Mouse (Mus musculus) c-Kit-positive CD71-positive TER-119-negative erythroid progenitor cells, embryonic 14.5 days (primary cell): ENCODE measurements around the gene Fabp7.

Experiments used
- DNase-seq: peaks from one replicate; pipeline ENCODE4 v3.0.0-alpha.2; 2013; ENCODE audit warnings: low read depth

Fabp7 gene

DNA sequence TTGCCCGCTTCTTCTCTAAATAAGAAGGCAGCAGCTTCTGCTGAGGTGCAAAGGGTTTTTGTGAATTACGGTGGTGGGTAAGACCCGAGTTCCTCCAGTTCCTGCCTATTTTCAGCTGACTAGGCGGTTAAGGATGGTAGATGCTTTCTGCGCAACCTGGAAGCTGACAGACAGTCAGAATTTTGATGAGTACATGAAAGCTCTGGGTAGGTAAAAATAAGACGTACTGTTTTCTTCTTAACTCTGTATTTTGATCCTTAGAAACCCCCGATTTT is at the start of gene Fabp7:
Gene Fabp7 (plus strand): TSS at position 6 of the 275 bp plus-strand sequence.
- DNase-seq: no peak

DNA sequence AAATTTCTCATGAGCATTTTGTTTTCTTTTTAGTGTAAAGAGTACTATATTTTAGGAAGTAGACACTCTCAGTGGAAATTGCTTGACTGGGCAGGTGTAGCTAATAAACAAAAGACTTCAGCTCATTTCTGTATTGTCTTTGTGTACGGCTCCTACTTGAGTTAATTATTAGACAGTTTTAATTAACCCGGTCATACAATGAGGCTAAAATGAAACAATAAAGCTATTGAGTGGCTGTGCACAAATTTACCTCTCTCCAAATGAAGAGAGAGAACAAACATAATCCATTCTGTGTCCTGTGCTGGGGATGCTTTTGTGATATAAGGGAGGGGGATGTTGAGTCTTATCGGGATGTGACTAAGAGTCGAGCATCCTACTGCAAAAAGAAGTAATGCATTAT is 43.9 kb upstream of the Fabp7 start:
- no peak for DNase-seq

DNA sequence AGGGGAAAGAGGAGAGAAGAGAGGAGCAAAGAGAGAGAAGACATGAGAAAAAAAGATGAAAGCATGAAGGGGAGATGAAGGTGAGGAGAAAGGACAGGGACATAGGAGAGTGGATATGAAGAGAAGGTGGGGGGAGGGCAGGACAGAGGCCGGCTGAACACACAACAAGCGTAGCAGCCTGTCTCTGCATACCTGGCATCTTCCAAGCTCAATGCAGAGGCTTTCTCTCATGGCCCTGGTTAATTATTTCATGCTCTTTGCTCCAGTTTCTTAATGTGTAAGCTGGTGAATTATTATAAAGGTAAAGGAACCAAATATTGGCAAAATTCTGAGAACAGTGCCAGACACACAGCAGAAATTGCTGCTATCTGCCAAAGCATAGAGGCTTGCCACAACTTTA is 43.3 kb upstream of the Fabp7 start:
- DNase-seq: no peak

DNA sequence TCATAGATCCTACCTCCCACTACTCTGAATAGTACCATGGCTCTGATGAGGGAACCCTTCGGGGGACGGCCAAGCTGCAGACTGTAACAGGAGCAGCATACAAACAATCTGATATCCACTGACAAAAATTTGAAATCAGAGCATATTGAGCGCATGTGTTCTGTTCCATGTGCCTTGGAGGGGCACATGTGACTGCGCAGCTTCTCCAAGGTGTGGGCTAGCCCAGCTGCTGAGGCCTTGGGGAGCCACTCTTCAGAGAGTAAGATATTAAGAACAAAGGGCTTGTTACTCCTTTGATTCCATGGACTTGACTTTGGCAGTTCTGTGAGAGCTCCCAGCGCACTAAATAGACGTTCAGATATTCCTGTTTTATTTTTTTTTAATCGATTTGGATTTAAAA is 41.6 kb upstream of the Fabp7 start:
- no peak for DNase-seq

DNA sequence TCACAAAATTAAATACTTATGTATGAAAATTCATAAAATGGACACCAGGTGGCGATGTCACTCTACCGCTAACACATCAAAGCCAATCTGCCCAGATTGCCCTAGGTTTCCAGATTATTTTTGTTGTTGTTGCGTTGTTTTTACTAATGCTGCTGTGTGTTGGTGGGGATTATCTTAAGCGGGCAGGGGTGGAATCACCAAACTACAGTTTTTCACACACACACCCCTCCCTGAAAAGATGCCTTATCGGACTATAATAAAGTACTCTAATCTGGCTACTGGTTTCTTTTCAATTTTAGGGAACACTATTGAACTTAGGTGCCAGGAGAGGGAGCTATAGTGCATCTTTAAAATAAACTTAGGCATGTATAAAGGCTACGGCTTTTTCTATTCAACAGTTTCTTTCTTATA is 41.1 kb upstream of the Fabp7 start:
- peak; percentile 52 for DNase-seq

DNA sequence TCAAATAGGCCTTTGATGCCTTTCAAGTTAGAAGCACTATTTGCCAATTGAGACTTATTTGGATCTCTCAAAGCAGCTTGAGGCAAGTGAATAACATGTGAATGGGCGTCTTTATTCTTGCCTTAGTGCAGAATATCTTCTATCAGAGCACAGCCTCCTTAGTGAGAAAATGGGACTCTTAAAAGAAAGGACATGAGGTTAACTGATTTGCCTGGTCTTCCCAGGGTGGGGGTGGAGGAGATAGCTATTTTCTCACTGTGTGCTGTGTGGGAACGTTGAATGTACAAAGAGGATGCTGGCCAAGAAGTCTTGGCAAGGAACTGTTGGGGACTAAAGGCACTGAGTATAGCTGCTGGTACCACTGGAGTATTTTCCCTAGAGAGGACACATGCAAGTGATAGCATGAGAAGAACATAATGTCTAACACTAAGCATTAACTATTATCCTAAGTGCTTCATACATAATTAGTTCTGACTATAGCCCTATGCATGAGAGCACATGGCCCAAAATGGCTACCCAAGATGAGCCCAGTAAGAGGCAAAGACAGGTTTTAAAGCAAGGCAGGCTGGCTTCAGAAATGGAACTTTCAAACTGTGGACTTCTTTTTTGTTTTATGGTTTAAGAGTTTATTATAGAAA is 40.4 kb upstream of the Fabp7 start:
- DNase-seq: no peak

DNA sequence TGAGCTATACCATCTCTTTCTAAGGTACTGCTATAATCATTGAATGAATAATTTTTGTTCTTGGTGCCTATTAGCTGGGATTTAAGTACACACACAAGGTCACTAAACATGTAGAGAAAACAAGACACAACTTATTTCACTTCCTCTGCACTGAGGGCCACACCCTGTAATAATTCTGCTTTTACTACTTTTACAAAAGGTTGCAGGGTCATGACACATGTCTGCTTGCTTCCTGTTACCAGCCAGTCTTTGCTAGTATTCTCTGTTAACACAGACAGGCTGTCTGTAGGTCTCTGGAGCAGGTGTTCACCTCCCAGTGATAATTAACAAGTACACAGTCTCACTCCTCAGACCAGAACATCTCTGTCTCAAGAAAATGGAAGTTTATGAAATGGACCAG is 39.2 kb upstream of the Fabp7 start:
- no peak for DNase-seq

DNA sequence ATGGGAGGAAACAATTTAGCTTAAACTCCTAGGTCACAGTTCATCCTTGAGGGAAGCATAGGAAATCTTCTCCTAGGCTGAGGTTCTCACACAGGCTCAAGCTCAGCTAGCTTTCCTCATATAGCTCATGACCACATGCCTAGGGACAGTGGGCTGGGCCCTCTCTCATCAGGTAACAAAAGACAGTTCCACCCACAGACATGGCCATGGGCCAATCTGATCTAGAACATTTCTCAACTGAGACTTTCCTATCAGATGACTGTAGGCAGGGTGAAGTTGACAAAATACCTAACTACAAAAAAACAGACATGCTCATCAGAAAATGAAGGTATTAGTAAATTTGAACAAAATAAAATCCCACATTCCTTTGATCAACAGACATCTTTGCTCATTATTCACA is 37.6 kb upstream of the Fabp7 start:
- DNase-seq: no peak

DNA sequence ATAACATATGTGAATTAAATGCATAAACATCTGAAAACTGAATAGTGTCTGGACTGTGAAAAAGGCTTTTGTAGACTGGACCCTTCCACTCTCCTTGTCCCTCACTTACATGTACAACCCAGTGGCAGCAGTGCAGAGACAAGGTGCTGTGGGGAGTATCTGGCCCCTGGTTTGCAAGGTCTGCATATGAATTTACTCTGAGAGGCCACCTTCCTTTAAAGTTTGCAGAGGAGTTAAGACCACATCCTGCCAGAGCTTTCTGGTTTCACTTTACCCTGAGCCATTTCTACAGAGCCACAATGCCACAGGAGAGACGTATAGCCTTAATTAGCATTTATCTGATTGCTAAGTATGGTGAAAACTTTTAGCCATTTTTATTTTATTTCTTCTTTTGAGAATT is 31.3 kb upstream of the Fabp7 start:
- no peak for DNase-seq

DNA sequence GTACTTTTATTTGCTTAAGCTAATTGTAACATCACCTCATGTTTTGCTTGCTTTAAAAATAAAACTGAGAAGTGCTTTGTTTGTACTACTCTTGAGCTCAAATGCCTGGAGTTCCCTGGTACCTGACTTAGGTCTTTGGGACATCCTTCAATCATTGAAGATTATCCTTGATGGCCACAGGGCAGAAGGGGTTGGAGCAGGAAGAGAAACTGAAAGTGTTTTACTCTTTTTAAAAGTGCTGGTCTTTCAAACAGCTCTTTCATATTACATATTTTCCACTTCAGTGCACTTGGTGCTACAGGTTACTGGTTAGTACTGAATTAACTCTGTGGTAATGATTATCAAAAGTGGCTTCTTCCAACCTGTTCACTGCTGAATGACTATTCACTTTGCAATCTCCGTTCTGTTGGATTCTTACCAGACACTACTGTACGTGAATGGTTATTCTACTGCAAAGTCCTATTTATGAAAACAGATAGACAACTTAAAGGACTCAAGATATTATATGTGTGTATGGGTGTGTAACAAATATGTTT is 29.4 kb upstream of the Fabp7 start:
- no peak for DNase-seq

DNA sequence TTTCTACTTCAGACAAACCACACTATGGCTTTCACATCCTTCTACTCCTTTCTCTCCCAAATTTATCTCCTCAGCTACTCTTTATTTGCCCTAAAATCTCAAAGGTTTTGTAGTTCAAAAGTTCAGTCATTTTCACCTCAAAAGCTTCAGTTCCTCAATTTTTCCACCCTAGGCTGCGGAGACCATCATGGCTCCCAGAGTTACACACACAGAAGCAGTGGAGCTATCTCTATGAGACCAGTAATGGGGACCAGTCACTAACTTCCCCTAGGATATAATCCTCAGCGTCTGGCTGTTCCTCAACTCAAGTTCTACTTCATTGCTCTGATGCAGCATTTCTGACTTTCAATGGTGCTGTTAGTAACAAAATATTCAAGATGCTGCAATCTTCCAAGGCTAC is 25.7 kb upstream of the Fabp7 start:
- DNase-seq: no peak

DNA sequence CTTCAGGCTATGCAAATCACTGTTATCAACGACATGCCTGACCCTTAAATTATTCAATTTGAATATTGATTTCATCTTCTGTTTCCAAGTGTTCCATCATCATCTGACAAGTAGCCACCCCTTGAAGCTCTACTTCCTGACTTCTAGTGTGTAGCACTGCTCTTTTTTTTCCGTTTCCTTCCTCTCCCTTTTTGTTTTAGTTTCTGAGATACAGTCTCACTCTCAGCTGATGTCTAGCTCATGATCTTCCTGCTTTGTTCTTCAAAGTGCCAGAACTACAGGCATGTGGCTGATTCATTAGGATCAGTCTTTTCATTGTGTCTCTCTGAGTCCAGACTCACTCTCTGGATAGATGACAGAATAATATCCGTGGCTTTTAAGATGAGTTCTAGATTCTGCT is 24.0 kb upstream of the Fabp7 start:
- no peak for DNase-seq

DNA sequence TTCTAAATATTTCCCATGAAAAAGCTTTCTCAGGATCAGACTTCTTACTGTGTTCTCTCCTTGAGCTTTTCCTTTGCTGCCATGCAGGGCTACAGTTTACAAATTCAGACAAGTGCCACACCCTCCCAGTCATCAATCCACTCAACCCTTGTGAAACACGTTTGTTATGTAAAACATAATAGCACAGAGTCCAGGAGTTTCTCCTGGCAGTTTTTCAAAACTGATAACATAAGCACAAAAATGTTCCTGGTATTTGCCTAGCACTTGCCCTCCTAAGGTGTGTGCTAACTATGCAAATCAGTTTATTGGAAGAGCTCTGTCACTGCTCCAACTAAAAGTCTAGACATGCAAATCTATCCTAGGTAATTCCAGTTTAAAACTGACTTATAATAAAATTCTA is 21.6 kb upstream of the Fabp7 start:
- no peak for DNase-seq

DNA sequence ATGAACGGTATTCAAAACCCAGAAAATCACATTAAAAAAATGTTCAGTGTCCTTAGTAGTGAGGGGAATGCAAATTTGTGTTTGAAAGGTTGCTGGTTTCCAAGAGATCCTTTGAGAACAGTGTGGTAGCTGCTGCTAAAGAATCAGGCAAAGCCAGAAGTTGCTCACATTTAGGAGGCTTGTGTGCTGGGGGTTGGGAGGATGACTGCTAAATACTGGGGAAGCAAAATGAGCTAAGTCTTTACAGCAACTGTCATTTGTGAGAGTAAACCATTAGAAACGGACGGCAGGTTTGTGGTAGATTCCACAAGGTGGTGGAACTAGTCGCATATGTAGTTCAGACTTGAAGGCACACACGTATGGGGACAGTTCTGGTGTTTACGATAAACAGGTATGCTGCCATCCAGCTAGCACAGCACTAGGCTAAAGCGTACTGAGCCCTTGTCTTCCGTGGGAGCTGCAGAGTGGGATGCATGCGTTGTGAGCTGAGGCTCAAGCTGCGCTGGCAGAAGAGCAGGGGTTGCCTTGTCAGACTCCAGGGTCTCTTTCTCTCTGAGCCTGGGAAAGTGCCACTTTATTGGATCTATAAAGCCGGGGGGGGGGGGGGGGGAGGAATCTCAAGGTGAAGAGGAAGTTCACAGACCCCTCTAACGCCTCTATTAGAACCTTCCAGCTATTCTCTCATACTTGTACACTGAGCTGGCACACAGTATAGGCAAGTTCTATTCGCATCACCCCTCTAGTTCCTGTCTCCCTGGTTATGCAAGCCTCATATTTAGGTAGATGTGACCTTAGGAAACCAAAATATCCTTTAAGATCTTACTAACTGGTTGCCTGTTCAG is 1.2 kb upstream of the Fabp7 start:
- no peak for DNase-seq

DNA sequence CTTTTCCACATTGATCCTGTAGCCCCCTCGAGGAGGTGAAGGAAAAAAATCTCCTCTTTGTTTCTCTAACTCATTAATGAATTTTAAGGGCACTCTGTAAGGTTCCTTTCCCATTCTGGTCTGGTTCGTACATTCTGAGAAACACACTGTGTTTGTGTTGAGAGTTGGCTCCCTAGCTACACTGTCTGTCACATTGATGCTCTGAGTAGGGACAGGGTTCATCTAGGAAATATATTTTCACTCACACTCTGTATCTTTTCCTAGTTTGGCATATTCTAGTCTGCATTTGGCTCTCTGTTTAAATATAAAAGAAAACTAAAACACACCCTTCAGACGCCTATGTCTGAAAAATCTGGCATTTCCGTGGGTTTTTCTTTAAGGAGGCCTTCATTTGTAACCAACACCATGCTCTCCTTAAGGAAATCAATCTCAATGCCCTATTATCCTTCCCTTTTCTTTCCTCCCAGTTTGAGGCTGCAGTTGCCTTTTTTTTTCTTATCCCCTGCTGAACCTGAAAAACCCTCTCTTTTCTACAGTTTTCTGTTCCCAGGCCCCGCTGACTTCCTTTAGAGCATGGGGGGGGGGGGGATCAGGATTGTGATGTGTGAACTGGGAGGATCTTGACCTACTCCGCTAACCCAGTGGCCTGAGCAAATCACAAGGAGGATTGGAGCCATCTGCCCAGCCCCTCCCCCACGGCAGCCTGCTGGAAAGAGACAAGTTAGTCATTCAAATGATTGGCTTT is 378 bp upstream of the Fabp7 start:
- DNase-seq: no peak

DNA sequence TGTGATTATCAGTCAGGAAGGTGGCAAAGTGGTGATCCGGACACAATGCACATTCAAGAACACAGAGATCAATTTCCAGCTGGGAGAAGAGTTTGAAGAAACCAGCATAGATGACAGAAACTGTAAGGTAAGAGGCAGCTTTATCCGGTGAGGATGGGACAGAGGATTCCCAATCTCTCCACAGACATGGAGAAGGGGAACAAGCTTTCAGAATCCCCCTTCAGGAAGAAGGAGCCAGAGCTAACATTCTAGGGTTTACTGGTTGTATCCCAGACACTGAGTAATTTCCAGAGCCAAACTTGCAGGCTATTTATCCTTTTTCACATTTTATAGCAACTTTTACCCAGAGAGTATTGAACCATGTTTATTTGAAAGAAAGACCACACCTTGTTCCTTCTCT is 871 bp downstream of the Fabp7 start:
- no peak for DNase-seq

DNA sequence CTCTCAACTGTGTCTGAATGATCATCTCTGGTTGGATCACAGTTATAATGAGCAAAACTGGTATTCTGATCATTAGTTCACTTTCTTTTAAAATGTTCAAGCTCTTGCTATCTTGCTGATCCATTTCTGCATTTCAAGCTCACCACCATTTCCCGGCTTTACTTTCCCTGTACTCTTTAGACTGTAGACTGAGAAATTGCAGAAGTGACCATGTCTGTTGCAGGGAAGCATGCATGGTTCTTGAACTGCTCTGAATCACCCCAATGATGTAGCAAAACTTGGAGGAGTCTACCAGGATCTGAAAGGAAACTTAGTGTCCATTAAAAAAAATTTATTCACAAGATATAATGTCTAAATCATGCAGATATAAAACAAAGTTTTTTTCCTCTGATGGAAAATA is 8.3 kb downstream of the Fabp7 start:
- DNase-seq: no peak

DNA sequence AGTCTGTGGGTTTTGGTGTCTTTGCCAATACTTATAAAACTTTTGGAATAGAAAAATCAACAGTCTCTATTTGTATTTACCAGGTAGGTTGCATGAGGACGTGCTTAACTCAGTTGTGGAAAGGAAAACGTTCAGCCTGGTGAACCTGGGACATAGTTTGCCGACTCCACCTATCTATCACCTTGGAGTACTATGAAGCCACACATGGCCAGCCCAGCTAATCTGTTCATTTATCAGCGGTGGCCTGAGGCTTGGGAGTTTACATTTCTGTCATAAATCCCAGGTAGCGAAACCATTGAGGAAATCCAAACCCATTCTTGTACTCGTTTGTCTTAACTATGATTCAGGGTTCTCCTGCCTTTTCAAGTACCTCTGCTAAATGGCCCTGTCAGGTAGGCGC is 9.3 kb downstream of the Fabp7 start, which contains the start of gene Smpdl3a:
Gene Smpdl3a (plus strand): TSS at position 318 of the 400 bp plus-strand sequence.
- DNase-seq: no peak

DNA sequence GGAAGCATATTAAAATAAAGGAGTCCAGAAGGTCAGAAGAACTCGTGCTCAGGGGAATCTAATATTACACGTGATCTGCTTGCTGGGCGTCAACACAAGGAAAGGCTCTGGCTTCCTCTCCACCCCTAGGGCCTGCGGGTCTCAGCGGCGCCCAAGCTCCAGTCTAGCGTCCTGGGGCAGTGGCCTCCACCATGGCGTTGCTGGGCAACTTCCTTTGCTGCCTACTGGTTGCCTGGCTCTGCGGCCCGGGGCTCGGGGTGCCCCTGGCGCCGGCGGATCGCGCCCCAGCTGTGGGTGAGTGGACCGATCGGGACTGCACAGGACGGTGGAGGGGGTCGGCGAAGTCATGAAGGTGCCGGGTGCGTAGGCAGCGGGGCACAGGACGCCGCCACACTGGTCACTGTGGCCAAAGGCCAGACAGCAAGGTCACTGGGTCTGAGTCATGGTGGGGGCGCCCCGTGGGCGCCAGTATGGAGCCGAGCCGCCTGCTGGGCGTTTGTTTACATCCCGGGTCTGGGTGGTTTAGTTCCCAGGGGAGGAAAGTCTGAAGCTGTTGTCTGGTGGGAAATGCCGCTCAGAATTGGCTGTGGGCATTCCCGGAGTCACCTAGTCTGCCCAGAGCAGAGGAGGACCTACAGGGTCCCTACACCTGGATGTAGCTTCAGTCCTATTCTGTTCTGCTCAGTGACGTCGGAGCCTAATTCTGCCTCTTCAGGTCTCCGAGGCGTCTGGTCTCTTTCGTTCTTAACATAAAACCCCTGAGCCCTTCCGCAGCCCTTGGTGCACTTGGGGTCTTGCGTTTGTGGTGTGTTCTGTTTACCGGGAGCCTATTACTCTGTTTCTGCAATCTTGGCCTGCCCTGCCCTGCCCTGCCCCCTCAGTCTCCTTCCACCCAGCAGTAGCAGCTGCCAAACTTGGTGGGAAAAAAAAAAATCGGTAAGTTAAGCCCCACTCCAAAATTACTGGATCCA is 10.1 kb downstream of the Fabp7 start:
- DNase-seq: no peak

DNA sequence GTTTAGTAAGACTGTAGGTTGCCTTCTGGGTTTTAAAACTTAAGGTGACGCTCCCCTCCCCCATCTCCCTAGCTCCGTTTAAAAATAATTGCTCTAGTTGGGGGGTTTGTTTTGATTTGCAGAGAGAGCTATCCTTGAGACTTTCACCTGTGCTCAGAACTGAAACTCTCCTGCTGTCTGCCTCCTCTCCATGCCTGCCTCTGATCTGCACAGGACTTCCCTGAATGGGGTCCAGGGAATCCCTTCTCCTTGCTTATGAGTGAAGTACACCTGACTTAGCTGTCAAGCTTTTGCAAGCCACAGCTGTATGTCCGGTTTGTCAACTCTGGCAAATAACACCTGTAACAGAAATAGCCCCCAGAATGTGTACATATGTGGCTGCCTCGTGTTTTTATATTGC is 10.9 kb downstream of the Fabp7 start:
- DNase-seq: no peak

DNA sequence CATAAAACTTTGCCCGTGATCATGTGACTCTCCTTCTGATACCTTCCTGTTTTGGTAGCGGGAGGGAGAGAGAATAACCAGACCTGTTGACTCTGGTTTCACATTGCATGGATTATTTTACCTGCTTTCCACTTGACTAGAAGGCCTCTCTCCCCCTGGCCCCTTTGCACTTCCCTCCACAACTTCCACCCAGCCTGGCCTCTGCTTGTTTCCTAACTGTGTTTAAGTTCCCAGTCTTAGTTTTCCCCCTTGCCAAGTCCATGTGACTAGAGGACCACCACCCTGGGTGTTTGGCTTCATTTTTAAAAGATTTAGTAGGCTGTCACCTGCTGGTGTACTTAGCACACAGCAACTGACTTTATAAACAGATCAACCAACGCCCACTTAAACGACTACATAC is 11.4 kb downstream of the Fabp7 start:
- no peak for DNase-seq

DNA sequence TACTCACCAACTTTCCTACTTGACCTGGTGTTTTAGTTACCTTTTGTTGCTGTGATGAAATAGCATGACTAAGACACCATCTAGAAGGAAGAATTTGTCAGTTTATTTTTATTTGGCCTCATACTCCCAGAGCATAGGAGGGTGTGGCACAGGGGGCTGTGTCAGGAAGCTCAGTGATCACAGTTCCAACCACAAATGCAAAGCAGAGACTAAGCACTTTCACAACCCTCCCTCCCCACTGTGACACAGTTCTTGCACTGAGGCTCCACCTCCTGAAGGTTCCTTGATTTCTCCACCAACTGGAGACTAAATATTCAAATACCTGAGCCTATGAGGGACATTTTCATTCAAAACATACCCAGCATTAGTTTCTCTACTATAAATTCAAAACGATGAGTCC is 14.8 kb downstream of the Fabp7 start:
- no peak for DNase-seq
